Mouse (Mus musculus): Measurements from ENCODE around the gene Laptm4a. TPM values are rescaled to one million over a fixed set of nuclear protein-coding genes. Genes with fewer than 3 reads are reported as not detected.

The Laptm4a gene
- polyA plus RNA-seq (2014; fragmentation: Nextera tagmentation; extraction: Ambion mirVana): 141 and 151 TPM in 2 replicates

DNA sequence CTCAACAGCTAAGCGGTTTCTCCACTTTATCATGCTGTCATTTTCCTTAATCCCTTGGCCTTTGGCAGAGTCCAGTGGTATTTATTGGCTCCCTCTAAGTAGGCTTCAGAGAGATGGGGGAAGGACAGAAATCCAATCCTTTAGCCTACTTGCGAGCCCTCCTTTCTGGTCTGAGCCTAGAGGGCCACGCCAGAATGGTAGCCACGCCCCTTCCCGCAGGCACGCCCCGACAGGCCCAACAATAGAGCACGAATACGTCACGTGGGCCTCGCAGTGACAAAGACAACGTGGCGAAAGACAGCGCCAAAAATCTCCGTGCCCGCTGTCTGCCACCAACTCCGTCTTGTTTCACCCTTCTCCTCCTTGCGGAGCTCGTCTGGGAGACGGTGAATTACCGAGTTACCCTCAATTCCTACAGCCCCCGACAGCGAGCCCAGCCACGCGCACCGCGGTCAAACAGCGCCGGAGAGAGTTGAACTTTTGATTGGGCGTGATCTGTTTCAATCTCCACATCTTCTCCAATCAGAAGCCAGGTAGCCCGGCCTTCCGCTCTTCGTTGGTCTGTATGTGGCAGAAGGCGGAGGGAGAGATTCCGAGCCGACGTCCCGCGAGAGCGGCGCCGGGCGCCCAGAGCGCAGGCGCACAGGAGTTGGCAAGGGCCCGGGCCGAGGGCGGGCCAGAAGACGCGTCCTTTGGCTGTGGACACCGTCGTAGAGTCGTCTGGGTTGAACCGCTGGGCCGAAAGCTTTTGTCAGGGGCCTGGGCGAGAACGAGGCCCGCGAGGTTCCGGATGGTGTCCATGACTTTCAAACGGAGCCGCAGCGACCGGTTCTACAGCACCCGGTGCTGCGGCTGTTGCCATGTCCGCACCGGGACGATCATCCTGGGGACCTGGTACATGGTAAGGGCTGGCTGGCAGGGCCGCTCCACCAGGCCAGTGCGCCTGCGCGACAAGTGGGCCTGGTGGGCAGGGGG is at the start of gene Laptm4a:
Gene Laptm4a (plus strand): TSS at position 271 of the 975 bp plus-strand sequence.
- peak; percentile 98 for ATAC-seq (ENCODE audit: low FRiP score, low TSS enrichment)
- H3K27ac ChIP-seq (replicated peaks; ENCODE audit: low read depth, low read length): peak within 1 kb of the TSS; percentile 95

GRCm38 (mm10) chr12:8875583-8875982 is 45.9 kb upstream of the Laptm4a start:
- H3K4me2 ChIP-seq (ENCODE audit: low read length): no peak overlapping the region
- no peak overlapping the region for H3K4me3 ChIP-seq (replicated peaks; ENCODE audit: low read depth, low read length)
- no peaks in the 10 kb centered on the region for H3K4me1 ChIP-seq (ENCODE audit: control insufficient read depth, insufficient read depth, low read length)
- H3K27ac ChIP-seq (replicated peaks; ENCODE audit: low read depth, low read length): no peak overlapping the region
- no peak for ATAC-seq (ENCODE audit: low FRiP score, low TSS enrichment)
- H3K27me3 ChIP-seq (ENCODE audit: control insufficient read depth, insufficient read depth, low read length): no peaks in the 10 kb centered on the region
- H3K36me3 ChIP-seq (ENCODE audit: control insufficient read depth, insufficient read depth, low read length): no peaks in the 10 kb centered on the region
- no peak for DNase-seq
- 88% methylated on average over 9 of the region's 9 CpGs for WGBS
- no peak overlapping the region for H3K9ac ChIP-seq (replicated peaks; ENCODE audit: low read length)
- no peaks in the 10 kb centered on the region for H3K9me3 ChIP-seq (ENCODE audit: control insufficient read depth, low read length)

More for the DNA sequence above, at the start of gene Laptm4a:
- 0 out of 2 replicates have a peak, but pooled peaks cover 4% of the 10 kb centered on the region for H3K36me3 ChIP-seq (ENCODE audit: control insufficient read depth, insufficient read depth, low read length)
- H3K4me1 ChIP-seq (ENCODE audit: control insufficient read depth, insufficient read depth, low read length): peaks cover 23% of the 10 kb centered on the region
- H3K9me3 ChIP-seq (ENCODE audit: control insufficient read depth, low read length): no peaks in the 10 kb centered on the region
- peak within 1 kb of the TSS; percentile 87 for H3K9ac ChIP-seq (replicated peaks; ENCODE audit: low read length)
- WGBS: under 1% methylated on average over 73 of the region's 73 CpGs
- peak; percentile 99 for DNase-seq
- peak within 1 kb of the TSS; percentile 80 for H3K4me3 ChIP-seq (replicated peaks; ENCODE audit: low read depth, low read length)
- H3K4me2 ChIP-seq (ENCODE audit: low read length): peak within 1 kb of the TSS; percentile 86
- H3K27me3 ChIP-seq (ENCODE audit: control insufficient read depth, insufficient read depth, low read length): no peaks in the 10 kb centered on the region

DNA sequence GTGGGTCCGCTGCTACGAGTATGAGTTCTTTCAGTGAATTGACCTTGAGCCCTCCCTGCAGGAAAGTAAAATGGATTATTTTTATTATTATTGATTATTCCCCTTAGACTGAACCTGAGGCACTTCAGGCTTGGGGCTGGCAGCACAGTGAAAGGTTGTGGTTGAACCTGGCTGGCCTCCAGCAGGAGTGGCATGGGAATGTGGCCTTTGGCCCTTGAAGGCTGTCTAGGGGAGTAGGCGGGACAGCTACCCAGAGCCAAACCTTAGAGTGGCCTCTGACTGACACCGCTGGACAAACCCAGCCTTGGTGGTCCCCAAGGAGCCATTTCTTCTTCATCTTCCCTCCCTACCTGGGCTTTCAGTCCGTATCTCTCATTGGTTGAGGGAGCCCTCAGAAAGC is 44.6 kb upstream of the Laptm4a start:
- ATAC-seq (ENCODE audit: low FRiP score, low TSS enrichment): no peak
- no peaks in the 10 kb centered on the region for H3K27me3 ChIP-seq (ENCODE audit: control insufficient read depth, insufficient read depth, low read length)
- no peaks in the 10 kb centered on the region for H3K9me3 ChIP-seq (ENCODE audit: control insufficient read depth, low read length)
- no peak overlapping the region for H3K27ac ChIP-seq (replicated peaks; ENCODE audit: low read depth, low read length)
- H3K4me3 ChIP-seq (replicated peaks; ENCODE audit: low read depth, low read length): no peak overlapping the region
- no peak overlapping the region for H3K4me2 ChIP-seq (ENCODE audit: low read length)
- no peaks in the 10 kb centered on the region for H3K36me3 ChIP-seq (ENCODE audit: control insufficient read depth, insufficient read depth, low read length)
- no peak for DNase-seq
- 82% methylated on average over 5 of the region's 5 CpGs for WGBS
- H3K4me1 ChIP-seq (ENCODE audit: control insufficient read depth, insufficient read depth, low read length): no peaks in the 10 kb centered on the region
- H3K9ac ChIP-seq (replicated peaks; ENCODE audit: low read length): no peak overlapping the region

GRCm38 (mm10) chr12:8877413-8877812 is 44.1 kb upstream of the Laptm4a start:
- H3K9me3 ChIP-seq (ENCODE audit: control insufficient read depth, low read length): no peaks in the 10 kb centered on the region

GRCm38 (mm10) chr12:8878752-8879151 is 42.7 kb upstream of the Laptm4a start:
- no peak for ATAC-seq (ENCODE audit: low FRiP score, low TSS enrichment)
- WGBS: 86% methylated on average over 2 of the region's 2 CpGs
- H3K27me3 ChIP-seq (ENCODE audit: control insufficient read depth, insufficient read depth, low read length): no peaks in the 10 kb centered on the region
- H3K4me3 ChIP-seq (replicated peaks; ENCODE audit: low read depth, low read length): no peak overlapping the region
- no peak overlapping the region for H3K27ac ChIP-seq (replicated peaks; ENCODE audit: low read depth, low read length)
- H3K4me2 ChIP-seq (ENCODE audit: low read length): no peak overlapping the region
- no peaks in the 10 kb centered on the region for H3K4me1 ChIP-seq (ENCODE audit: control insufficient read depth, insufficient read depth, low read length)
- H3K9ac ChIP-seq (replicated peaks; ENCODE audit: low read length): no peak overlapping the region
- no peaks in the 10 kb centered on the region for H3K36me3 ChIP-seq (ENCODE audit: control insufficient read depth, insufficient read depth, low read length)
- H3K9me3 ChIP-seq (ENCODE audit: control insufficient read depth, low read length): no peaks in the 10 kb centered on the region
- no peak for DNase-seq

More at GRCm38 (mm10) chr12:8877413-8877812, 44.1 kb upstream of the Laptm4a start:
- H3K27ac ChIP-seq (replicated peaks; ENCODE audit: low read depth, low read length): no peak overlapping the region
- ATAC-seq (ENCODE audit: low FRiP score, low TSS enrichment) (no peak), DNase-seq (no peak)
- H3K9ac ChIP-seq (replicated peaks; ENCODE audit: low read length): no peak overlapping the region
- WGBS: 89% methylated on average over 6 of the region's 6 CpGs
- H3K36me3 ChIP-seq (ENCODE audit: control insufficient read depth, insufficient read depth, low read length): no peaks in the 10 kb centered on the region
- H3K4me1 ChIP-seq (ENCODE audit: control insufficient read depth, insufficient read depth, low read length): no peaks in the 10 kb centered on the region
- H3K27me3 ChIP-seq (ENCODE audit: control insufficient read depth, insufficient read depth, low read length): no peaks in the 10 kb centered on the region
- no peak overlapping the region for H3K4me3 ChIP-seq (replicated peaks; ENCODE audit: low read depth, low read length)
- H3K4me2 ChIP-seq (ENCODE audit: low read length): no peak overlapping the region

DNA sequence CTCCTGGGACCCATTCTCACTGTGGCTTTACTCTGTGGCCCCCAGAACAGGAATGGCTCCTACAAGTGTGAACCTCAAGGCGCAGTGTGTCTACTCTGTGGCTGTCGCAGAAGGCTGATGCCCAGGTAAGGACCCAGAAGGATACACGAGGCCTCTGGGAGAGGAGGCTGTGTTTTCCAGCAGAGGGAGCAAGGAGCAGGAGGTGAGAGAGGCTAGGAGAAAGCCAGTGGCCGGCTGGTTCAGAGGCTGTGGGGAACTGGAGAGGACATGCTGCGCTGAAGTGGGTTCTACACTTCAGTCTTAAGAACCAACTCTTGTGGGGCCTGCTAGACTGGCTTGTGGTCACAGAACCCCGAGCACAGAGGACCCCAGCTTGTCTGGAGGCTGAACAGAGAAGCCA is 42.1 kb upstream of the Laptm4a start:
- Histone ChIP-seq H3K4me3 (replicated peaks; ENCODE audit: low read depth, low read length) (no peak overlapping the region), H3K9ac (replicated peaks; ENCODE audit: low read length) (no peak overlapping the region), H3K27ac (replicated peaks; ENCODE audit: low read depth, low read length) (no peak overlapping the region), H3K4me2 (ENCODE audit: low read length) (no peak overlapping the region), H3K4me1 (ENCODE audit: control insufficient read depth, insufficient read depth, low read length) (no peaks in the 10 kb centered on the region), H3K9me3 (ENCODE audit: control insufficient read depth, low read length) (no peaks in the 10 kb centered on the region), H3K27me3 (ENCODE audit: control insufficient read depth, insufficient read depth, low read length) (no peaks in the 10 kb centered on the region), H3K36me3 (ENCODE audit: control insufficient read depth, insufficient read depth, low read length) (no peaks in the 10 kb centered on the region)
- DNase-seq: no peak
- no peak for ATAC-seq (ENCODE audit: low FRiP score, low TSS enrichment)
- 66% methylated on average over 6 of the region's 6 CpGs for WGBS

- DNase-seq (no peak), ATAC-seq (ENCODE audit: low FRiP score, low TSS enrichment) (no peak)
- H3K4me3 ChIP-seq (replicated peaks; ENCODE audit: low read depth, low read length): no peak overlapping the region
- H3K36me3 ChIP-seq (ENCODE audit: control insufficient read depth, insufficient read depth, low read length): no peaks in the 10 kb centered on the region
- no peaks in the 10 kb centered on the region for H3K27me3 ChIP-seq (ENCODE audit: control insufficient read depth, insufficient read depth, low read length)
- no peaks in the 10 kb centered on the region for H3K9me3 ChIP-seq (ENCODE audit: control insufficient read depth, low read length)
- H3K27ac ChIP-seq (replicated peaks; ENCODE audit: low read depth, low read length): no peak overlapping the region
- WGBS: 72% methylated on average over 4 of the region's 4 CpGs
- no peak overlapping the region for H3K4me2 ChIP-seq (ENCODE audit: low read length)
- peaks cover 9% of the 10 kb centered on the region for H3K4me1 ChIP-seq (ENCODE audit: control insufficient read depth, insufficient read depth, low read length)
- H3K9ac ChIP-seq (replicated peaks; ENCODE audit: low read length): no peak overlapping the region
Measured at GRCm38 (mm10) chr12:8881736-8882135, 39.7 kb upstream of the Laptm4a start.

GRCm38 (mm10) chr12:8882376-8882775 is 39.1 kb upstream of the Laptm4a start:
- Histone ChIP-seq H3K36me3 (ENCODE audit: control insufficient read depth, insufficient read depth, low read length) (no peaks in the 10 kb centered on the region), H3K27me3 (ENCODE audit: control insufficient read depth, insufficient read depth, low read length) (no peaks in the 10 kb centered on the region), H3K4me1 (ENCODE audit: control insufficient read depth, insufficient read depth, low read length) (peaks cover 9% of the 10 kb centered on the region), H3K27ac (replicated peaks; ENCODE audit: low read depth, low read length) (no peak overlapping the region), H3K9ac (replicated peaks; ENCODE audit: low read length) (no peak overlapping the region), H3K4me2 (ENCODE audit: low read length) (no peak overlapping the region), H3K4me3 (replicated peaks; ENCODE audit: low read depth, low read length) (no peak overlapping the region), H3K9me3 (ENCODE audit: control insufficient read depth, low read length) (no peaks in the 10 kb centered on the region)
- WGBS: 89% methylated on average over 8 of the region's 8 CpGs
- no peak for ATAC-seq (ENCODE audit: low FRiP score, low TSS enrichment)
- DNase-seq: no peak
